Mouse (Mus musculus): ENCODE results near the gene Tenm4. TPM values are rescaled to one million over a fixed set of nuclear protein-coding genes. Genes with fewer than 3 reads are reported as not detected.

The Tenm4 gene
- polyA plus RNA-seq, 1 experiment from 2014 or later, result 4.6 TPM

GRCm38 (mm10) chr7:96797716-96798332 lies 626.8 kb downstream of the Tenm4 start:
- no peak for ATAC-seq
- no peak overlapping the region for H3K27ac ChIP-seq (ENCODE audit: low read depth, low read length)
- no peaks in the 10 kb centered on the region for H3K27me3 ChIP-seq (replicated peaks; ENCODE audit: control insufficient read depth, insufficient read depth, low read length)
- H3K36me3 ChIP-seq (ENCODE audit: control insufficient read depth, insufficient read depth), result no peaks in the 10 kb centered on the region; the same call in 1 of the 2 replicates
- no peaks in the 10 kb centered on the region for H3K9me3 ChIP-seq (ENCODE audit: control insufficient read depth)
- no peak overlapping the region for H3K4me2 ChIP-seq (replicated peaks; ENCODE audit: low read depth)
- no peaks in the 10 kb centered on the region; the same call in 1 of the 2 replicates for H3K4me1 ChIP-seq (replicated peaks; ENCODE audit: control insufficient read depth, insufficient read depth, low read length)
- no peak for TF ChIP-seq CTCF (IDR thresholded peaks at IDR 0.05; ENCODE audit: low read depth)
- no peak overlapping the region for H3K4me3 ChIP-seq (ENCODE audit: low read depth, low read length)
- no peak overlapping the region for H3K9ac ChIP-seq (ENCODE audit: low read depth, low read length)
- 52% methylated on average over 13 of the region's 13 CpGs for WGBS

GRCm38 (mm10) chr7:96799816-96800215 lies 628.8 kb downstream of the Tenm4 start:
- no peak overlapping the region for H3K4me3 ChIP-seq (ENCODE audit: low read depth, low read length)
- no peak overlapping the region for H3K27ac ChIP-seq (ENCODE audit: low read depth, low read length)
- H3K4me2 ChIP-seq (replicated peaks; ENCODE audit: low read depth), result no peak overlapping the region
- H3K4me1 ChIP-seq (replicated peaks; ENCODE audit: control insufficient read depth, insufficient read depth, low read length), result no peaks in the 10 kb centered on the region; the same call in 1 of the 2 replicates
- ATAC-seq, result no peak
- TF ChIP-seq CTCF (IDR thresholded peaks at IDR 0.05; ENCODE audit: low read depth), result no peak
- no peaks in the 10 kb centered on the region for H3K9me3 ChIP-seq (ENCODE audit: control insufficient read depth)
- 57% methylated on average over 5 of the region's 5 CpGs for WGBS
- no peak overlapping the region for H3K9ac ChIP-seq (ENCODE audit: low read depth, low read length)
- H3K36me3 ChIP-seq (ENCODE audit: control insufficient read depth, insufficient read depth), result no peaks in the 10 kb centered on the region; the same call in 1 of the 2 replicates
- no peaks in the 10 kb centered on the region for H3K27me3 ChIP-seq (replicated peaks; ENCODE audit: control insufficient read depth, insufficient read depth, low read length)

GRCm38 (mm10) chr7:96801368-96801767 lies 630.3 kb downstream of the Tenm4 start:
- TF ChIP-seq CTCF (IDR thresholded peaks at IDR 0.05; ENCODE audit: low read depth), result no peak
- 48% methylated on average over 9 of the region's 9 CpGs for WGBS
- no peaks in the 10 kb centered on the region for H3K27me3 ChIP-seq (replicated peaks; ENCODE audit: control insufficient read depth, insufficient read depth, low read length)
- H3K27ac ChIP-seq (ENCODE audit: low read depth, low read length), result no peak overlapping the region
- no peaks in the 10 kb centered on the region; the same call in 1 of the 2 replicates for H3K4me1 ChIP-seq (replicated peaks; ENCODE audit: control insufficient read depth, insufficient read depth, low read length)
- no peak overlapping the region for H3K4me3 ChIP-seq (ENCODE audit: low read depth, low read length)
- no peak for ATAC-seq
- H3K4me2 ChIP-seq (replicated peaks; ENCODE audit: low read depth), result no peak overlapping the region
- no peaks in the 10 kb centered on the region for H3K9me3 ChIP-seq (ENCODE audit: control insufficient read depth)
- H3K9ac ChIP-seq (ENCODE audit: low read depth, low read length), result no peak overlapping the region
- H3K36me3 ChIP-seq (ENCODE audit: control insufficient read depth, insufficient read depth), result no peaks in the 10 kb centered on the region; the same call in 1 of the 2 replicates

GRCm38 (mm10) chr7:96802216-96802615 lies 631.2 kb downstream of the Tenm4 start:
- Histone ChIP-seq H3K36me3 (ENCODE audit: control insufficient read depth, insufficient read depth) (no peaks in the 10 kb centered on the region; the same call in 1 of the 2 replicates), H3K9ac (ENCODE audit: low read depth, low read length) (no peak overlapping the region), H3K4me3 (ENCODE audit: low read depth, low read length) (no peak overlapping the region), H3K9me3 (ENCODE audit: control insufficient read depth) (no peaks in the 10 kb centered on the region), H3K27ac (ENCODE audit: low read depth, low read length) (no peak overlapping the region), H3K27me3 (replicated peaks; ENCODE audit: control insufficient read depth, insufficient read depth, low read length) (no peaks in the 10 kb centered on the region), H3K4me1 (replicated peaks; ENCODE audit: control insufficient read depth, insufficient read depth, low read length) (no peaks in the 10 kb centered on the region; the same call in 1 of the 2 replicates), H3K4me2 (replicated peaks; ENCODE audit: low read depth) (no peak overlapping the region)
- no peak for TF ChIP-seq CTCF (IDR thresholded peaks at IDR 0.05; ENCODE audit: low read depth)
- 84% methylated on average over 3 of the region's 3 CpGs for WGBS
- no peak for ATAC-seq

GRCm38 (mm10) chr7:96806561-96806960 lies 635.5 kb downstream of the Tenm4 start:
- WGBS, result 92% methylated on average over 1 of the region's 1 CpGs
- Histone ChIP-seq H3K27ac (ENCODE audit: low read depth, low read length) (no peak overlapping the region), H3K36me3 (ENCODE audit: control insufficient read depth, insufficient read depth) (no peaks in the 10 kb centered on the region), H3K4me1 (replicated peaks; ENCODE audit: control insufficient read depth, insufficient read depth, low read length) (no peaks in the 10 kb centered on the region), H3K9me3 (ENCODE audit: control insufficient read depth) (no peaks in the 10 kb centered on the region), H3K4me2 (replicated peaks; ENCODE audit: low read depth) (no peak overlapping the region), H3K27me3 (replicated peaks; ENCODE audit: control insufficient read depth, insufficient read depth, low read length) (no peaks in the 10 kb centered on the region), H3K4me3 (ENCODE audit: low read depth, low read length) (no peak overlapping the region), H3K9ac (ENCODE audit: low read depth, low read length) (no peak overlapping the region)
- ATAC-seq, result no peak
- no peak for TF ChIP-seq CTCF (IDR thresholded peaks at IDR 0.05; ENCODE audit: low read depth)

- H3K9me3 ChIP-seq (ENCODE audit: control insufficient read depth), result no peaks in the 10 kb centered on the region
- no peaks in the 10 kb centered on the region for H3K36me3 ChIP-seq (ENCODE audit: control insufficient read depth, insufficient read depth)
- WGBS, result 66% methylated on average over 15 of the region's 15 CpGs
- H3K9ac ChIP-seq (ENCODE audit: low read depth, low read length), result no peak overlapping the region
- no peaks in the 10 kb centered on the region for H3K4me1 ChIP-seq (replicated peaks; ENCODE audit: control insufficient read depth, insufficient read depth, low read length)
- no peak overlapping the region for H3K4me2 ChIP-seq (replicated peaks; ENCODE audit: low read depth)
- H3K4me3 ChIP-seq (ENCODE audit: low read depth, low read length), result no peak overlapping the region
- H3K27me3 ChIP-seq (replicated peaks; ENCODE audit: control insufficient read depth, insufficient read depth, low read length), result no peaks in the 10 kb centered on the region
- no peak for TF ChIP-seq CTCF (IDR thresholded peaks at IDR 0.05; ENCODE audit: low read depth)
- no peak for ATAC-seq
- H3K27ac ChIP-seq (ENCODE audit: low read depth, low read length), result no peak overlapping the region
Measured at GRCm38 (mm10) chr7:96807281-96808058, 636.4 kb downstream of the Tenm4 start.
